Mouse (Mus musculus): Measurements from ENCODE around the gene Tnrc6b.

- TF ChIP-seq CTCF (IDR thresholded peaks at IDR 0.05) = no peak
- no peak for TF ChIP-seq EP300 (IDR thresholded peaks at IDR 0.05)
Observed at GRCm38 (mm10) chr15:80899806-80900205, 188.7 kb downstream of the Tnrc6b start.

Data from lung, postnatal 0 days (tissue).